Mouse (Mus musculus): ENCODE data around the gene Mipol1.

DNA sequence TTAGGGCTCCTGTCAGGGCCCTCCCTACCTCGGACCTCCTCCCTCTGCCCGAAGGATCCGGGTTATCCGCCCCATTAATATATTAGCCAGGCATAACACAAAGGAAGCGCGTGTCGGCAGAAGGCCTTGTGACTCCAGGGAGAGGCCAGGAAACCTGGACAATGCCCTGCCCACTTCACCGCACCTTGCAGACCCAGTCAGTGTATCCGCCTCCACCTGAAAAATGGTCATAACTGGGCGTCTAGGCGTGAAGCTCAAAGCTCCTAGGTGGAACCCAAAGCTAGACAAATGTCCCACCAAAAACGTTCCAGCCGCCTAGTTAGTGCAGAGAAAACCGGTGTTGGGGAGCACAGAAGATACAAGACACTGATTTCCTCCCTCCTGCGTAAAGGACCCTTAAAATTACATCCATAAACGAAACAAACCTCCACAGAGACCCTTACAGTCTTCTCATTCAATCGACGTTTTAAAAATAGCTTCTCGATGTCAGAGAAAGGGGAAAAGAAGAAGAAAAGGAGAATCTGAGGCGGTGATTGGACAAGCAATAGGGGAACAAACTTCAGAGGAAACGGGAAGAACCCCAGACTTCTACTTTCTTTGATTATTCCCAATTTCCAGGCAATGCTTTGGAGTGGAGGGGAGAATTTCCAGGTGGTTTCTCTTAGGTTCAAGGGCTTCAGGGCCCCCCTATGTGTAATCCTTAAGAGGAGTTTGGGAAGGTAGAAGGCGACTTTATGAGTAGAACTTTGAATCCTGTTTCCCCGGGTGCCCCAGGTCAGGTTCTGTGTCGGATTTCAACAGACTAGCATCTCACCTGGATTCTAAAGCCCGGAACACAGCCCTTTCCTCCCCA lies 306.1 kb downstream of the Mipol1 start:
- no peak for TF ChIP-seq POLR2A (IDR thresholded peaks at IDR 0.05; ENCODE audit: extremely low read depth, insufficient read depth, low read length)
- no peak for TF ChIP-seq CTCF (IDR thresholded peaks at IDR 0.05; ENCODE audit: extremely low read depth, insufficient read depth, low read length)

Measured in cortical plate, adult 2 months (tissue).